Mouse (Mus musculus) C2C12 (cell line): ENCODE measurements around the gene Runx1.

ENCODE experiments used
- CEBPB ChIP-seq: IDR thresholded peaks from one replicate; pipeline ENCODE4 v1.6.1; 2011; ENCODE audit warnings: low read depth, mild to moderate bottlenecking, control low read depth, moderate library complexity
- CTCF ChIP-seq: IDR thresholded peaks from one replicate; pipeline ENCODE4 v1.5.1; 2011; ENCODE audit not compliant: control insufficient read depth, insufficient read depth, insufficient read length
- FOSL1 ChIP-seq: IDR thresholded peaks from one replicate; pipeline ENCODE4 v1.8.0; 2011; ENCODE audit warnings: mild to moderate bottlenecking, low read length; ENCODE audit not compliant: poor library complexity, insufficient read depth, severe bottlenecking
- MAX ChIP-seq: IDR thresholded peaks from one replicate; pipeline ENCODE4 v1.6.1; 2011; ENCODE audit warnings: mild to moderate bottlenecking, control low read depth
- MYOD1 ChIP-seq: IDR thresholded peaks from one replicate; pipeline ENCODE4 v1.6.1; 2011; ENCODE audit warnings: low read depth; ENCODE audit not compliant: control insufficient read depth, insufficient read length
- MYOG ChIP-seq: IDR thresholded peaks from one replicate; pipeline ENCODE4 v1.6.1; 2011; ENCODE audit not compliant: control insufficient read depth, insufficient read length; ENCODE audit errors: extremely low read depth
- USF1 ChIP-seq: IDR thresholded peaks from one replicate; pipeline ENCODE4 v1.6.1; 2011; ENCODE audit warnings: low read depth, mild to moderate bottlenecking, control low read depth, moderate library complexity

GRCm38 (mm10) chr16:92828308-92828862 lies 2.4 kb upstream of the Runx1 start:
- no peak for TF ChIP-seq CTCF
- no peak for TF ChIP-seq USF1
- TF ChIP-seq MAX = no peak
- no peak for TF ChIP-seq FOSL1
- TF ChIP-seq MYOD1 = peak; percentile 23
- TF ChIP-seq CEBPB = peak; percentile 76
- no peak for TF ChIP-seq MYOG
